ENCODE assay signal across 9 mouse cellular contexts in the genomic region with DNA sequence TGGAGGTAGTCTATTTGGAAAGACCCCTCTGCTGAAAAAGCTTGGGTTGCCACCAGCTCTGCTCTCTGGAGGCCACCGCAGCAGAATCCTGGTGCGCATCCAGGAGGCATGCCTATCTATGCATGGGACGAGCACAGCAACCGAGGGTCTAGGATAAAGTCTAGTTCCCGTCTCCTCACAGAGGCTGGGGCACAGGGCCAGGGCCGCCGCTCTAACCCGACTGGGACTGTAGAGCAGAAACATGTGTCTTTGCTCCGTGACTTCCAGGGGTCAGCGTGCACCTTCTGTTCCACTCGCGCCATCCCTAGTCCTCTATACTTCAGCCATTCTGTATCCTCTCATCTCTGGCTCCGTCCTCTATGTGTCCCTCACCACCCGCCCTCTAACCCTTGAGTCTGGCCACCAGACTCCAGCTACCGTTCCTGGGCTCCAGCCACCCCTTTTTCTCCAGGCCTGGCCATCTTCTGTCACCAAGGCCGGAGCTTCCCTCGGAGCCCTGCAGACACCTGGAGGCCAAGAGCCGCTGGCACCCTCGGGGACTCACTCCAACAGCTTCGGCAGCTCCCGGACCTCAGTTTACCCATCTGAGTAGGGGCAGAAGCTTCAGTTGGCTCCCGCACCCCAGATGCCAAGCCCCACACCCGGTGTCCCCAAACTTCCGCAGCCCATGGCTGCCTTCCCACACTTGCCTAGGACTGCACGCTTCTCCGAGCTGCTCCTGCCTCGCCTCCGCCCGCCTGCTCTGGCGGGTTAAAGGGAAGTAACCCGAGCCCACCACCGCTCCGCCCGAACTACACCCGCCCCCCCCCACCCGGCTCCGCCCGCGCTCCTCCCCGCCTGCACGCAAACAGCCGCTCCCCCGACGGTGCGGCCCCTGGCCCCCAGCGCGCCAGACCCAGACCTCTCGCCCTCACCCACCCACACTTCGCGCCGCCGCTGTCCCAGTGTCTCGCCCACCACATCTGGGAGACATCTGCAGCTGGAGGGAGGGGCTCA. TPM values are rescaled to one million over a fixed set of nuclear protein-coding genes. Genes with fewer than 3 reads are reported as not detected.
DNase-seq lines count a peak whose midpoint lies in the region; ATAC-seq lines count a peak whose summit lies in the region.
"Had no signal": no experiment of that assay in that cellular context is flagged by ENCODE, and none has a peak within 500 bp of the region (broad histone marks: within the 10 kb centered on the region; RNA-seq: fewer than 3 reads in every experiment).

No protein-coding gene starts in this region.

- DNase-seq in kidney, adult 18-20 months = no peak
- peak; percentile 84 for DNase-seq in embryonic facial prominence, embryonic 11.5 days (ENCODE audit: low spot score)
- DNase-seq in cerebellum, adult 18-20 months = no peak
- no peak for DNase-seq in urinary bladder, adult 2 months (ENCODE audit: low spot score)

- peak; percentile 92 for ATAC-seq in kidney, embryonic 16.5 days (ENCODE audit: low FRiP score, low TSS enrichment)
- ATAC-seq in embryonic facial prominence, embryonic 11.5 days (replicated peaks; ENCODE audit: insufficient number of reproducible peaks, low FRiP score, low TSS enrichment, low read depth) = peak; percentile 86
- ATAC-seq in heart, embryonic 15.5 days (replicated peaks; ENCODE audit: insufficient number of reproducible peaks, insufficient read depth, low FRiP score, low read depth) = peak; percentile 69
- ATAC-seq in limb, embryonic 15.5 days (ENCODE audit: insufficient number of reproducible peaks, low FRiP score, low TSS enrichment, low read depth) = peak; percentile 80
- no peak for ATAC-seq in midbrain, embryonic 16.5 days
- ATAC-seq: Patski had no signal

- H3K4me1 ChIP-seq in kidney, embryonic 16.5 days (ENCODE audit: insufficient read depth, low read length) = peaks cover 20% of the 10 kb centered on the region
- H3K4me1 ChIP-seq in embryonic facial prominence, embryonic 11.5 days (ENCODE audit: control insufficient read depth, insufficient read depth, low read length) = no peaks in the 10 kb centered on the region; the same call in 1 of the 2 replicates
- H3K4me1 ChIP-seq in heart, embryonic 15.5 days (replicated peaks) = peaks cover 22% of the 10 kb centered on the region
- H3K4me1 ChIP-seq in limb, embryonic 15.5 days = peaks cover 28% of the 10 kb centered on the region
- H3K4me1 ChIP-seq in midbrain, embryonic 16.5 days (ENCODE audit: control insufficient read depth, insufficient read depth, low read length) = no peaks in the 10 kb centered on the region

- no peaks in the 10 kb centered on the region for H3K36me3 ChIP-seq in kidney, embryonic 16.5 days (ENCODE audit: insufficient read depth, low read length)
- H3K36me3 ChIP-seq in embryonic facial prominence, embryonic 11.5 days (replicated peaks; ENCODE audit: control insufficient read depth, insufficient read depth, low read depth, low read length) = no peaks in the 10 kb centered on the region; the same call in 1 of the 2 replicates
- no peaks in the 10 kb centered on the region for H3K36me3 ChIP-seq in heart, embryonic 15.5 days
- no peaks in the 10 kb centered on the region for H3K36me3 ChIP-seq in limb, embryonic 15.5 days
- no peaks in the 10 kb centered on the region for H3K36me3 ChIP-seq in midbrain, embryonic 16.5 days (ENCODE audit: control insufficient read depth, insufficient read depth, low read length)

- H3K9me3 ChIP-seq in kidney, embryonic 16.5 days (ENCODE audit: low read length) = no peaks in the 10 kb centered on the region
- no peaks in the 10 kb centered on the region for H3K9me3 ChIP-seq in embryonic facial prominence, embryonic 11.5 days (replicated peaks; ENCODE audit: control insufficient read depth, low read length)
- no peaks in the 10 kb centered on the region for H3K9me3 ChIP-seq in heart, embryonic 15.5 days (replicated peaks)
- H3K9me3 ChIP-seq in limb, embryonic 15.5 days = no peaks in the 10 kb centered on the region
- no peaks in the 10 kb centered on the region for H3K9me3 ChIP-seq in midbrain, embryonic 16.5 days (replicated peaks; ENCODE audit: control insufficient read depth, low read length, poor library complexity, severe bottlenecking)

- H3K4me3 ChIP-seq in kidney, embryonic 16.5 days (ENCODE audit: low read length) = peak overlapping the region; percentile 58
- peak overlapping the region; percentile 39 for H3K4me3 ChIP-seq in embryonic facial prominence, embryonic 11.5 days (ENCODE audit: low read depth, low read length)
- H3K4me3 ChIP-seq in heart, embryonic 15.5 days = peak overlapping the region; percentile 53
- peak overlapping the region; percentile 51 for H3K4me3 ChIP-seq in limb, embryonic 15.5 days
- peak overlapping the region; percentile 26 for H3K4me3 ChIP-seq in midbrain, embryonic 16.5 days (ENCODE audit: low read depth, low read length)

- H3K4me2 ChIP-seq in kidney, embryonic 16.5 days (replicated peaks; ENCODE audit: low read depth, low read length) = peak overlapping the region; percentile 78
- peak overlapping the region; percentile 82 for H3K4me2 ChIP-seq in embryonic facial prominence, embryonic 11.5 days (ENCODE audit: low read depth, low read length)
- H3K4me2 ChIP-seq in heart, embryonic 15.5 days = peak overlapping the region; percentile 88
- H3K4me2 ChIP-seq in limb, embryonic 15.5 days = peak overlapping the region; percentile 83
- H3K4me2 ChIP-seq in midbrain, embryonic 16.5 days (ENCODE audit: low read length) = peak overlapping the region; percentile 45

- 7% methylated on average over 49 of the region's 53 CpGs for WGBS in kidney, embryonic 16.5 days
- WGBS in embryonic facial prominence, embryonic 11.5 days = 7% methylated on average over 43 of the region's 53 CpGs
- WGBS in heart, embryonic 15.5 days = 7% methylated on average over 53 of the region's 53 CpGs
- 7% methylated on average over 50 of the region's 53 CpGs for WGBS in limb, embryonic 15.5 days
- WGBS in midbrain, embryonic 16.5 days = 10% methylated on average over 51 of the region's 53 CpGs

- peak overlapping the region; percentile 76 for H3K9ac ChIP-seq in kidney, embryonic 16.5 days (replicated peaks; ENCODE audit: low read length)
- H3K9ac ChIP-seq in embryonic facial prominence, embryonic 11.5 days (replicated peaks; ENCODE audit: low read length) = peak overlapping the region; percentile 50
- H3K9ac ChIP-seq in heart, embryonic 15.5 days = peak overlapping the region; percentile 61
- peak overlapping the region; percentile 43 for H3K9ac ChIP-seq in limb, embryonic 15.5 days
- H3K9ac ChIP-seq in midbrain, embryonic 16.5 days (ENCODE audit: low read depth, low read length) = no peak overlapping the region

- no peaks in the 10 kb centered on the region for H3K27me3 ChIP-seq in kidney, embryonic 16.5 days (ENCODE audit: insufficient read depth, low read length)
- no peaks in the 10 kb centered on the region for H3K27me3 ChIP-seq in embryonic facial prominence, embryonic 11.5 days (ENCODE audit: control insufficient read depth, insufficient read depth, low read length)
- H3K27me3 ChIP-seq in heart, embryonic 15.5 days = peaks cover 4% of the 10 kb centered on the region
- H3K27me3 ChIP-seq in limb, embryonic 15.5 days = no peaks in the 10 kb centered on the region
- peaks cover 7% of the 10 kb centered on the region; the same call in 1 of the 2 replicates for H3K27me3 ChIP-seq in midbrain, embryonic 16.5 days (ENCODE audit: control insufficient read depth, insufficient read depth, low read depth, low read length)
- H3K27me3 ChIP-seq: Patski had no signal

- H3K27ac ChIP-seq in kidney, embryonic 16.5 days (ENCODE audit: low read length) = peak overlapping the region; percentile 76
- no peak overlapping the region for H3K27ac ChIP-seq in embryonic facial prominence, embryonic 11.5 days (replicated peaks; ENCODE audit: low read depth, low read length)
- no peak overlapping the region for H3K27ac ChIP-seq in heart, embryonic 15.5 days
- H3K27ac ChIP-seq in limb, embryonic 15.5 days = peak overlapping the region; percentile 54
- H3K27ac ChIP-seq in midbrain, embryonic 16.5 days (ENCODE audit: low read length) = no peak overlapping the region

RNA-seq across cellular contexts. Expression of gene Anpep, which starts 13.1 kb away (rescaled TPM):
- 163 and 164 TPM in 2 replicates for polyA plus RNA-seq in kidney, embryonic 16.5 days (2015; fragmentation: Nextera tagmentation; extraction: Ambion mirVana)
- 7.5 and 7.9 TPM in 2 replicates for polyA plus RNA-seq in embryonic facial prominence, embryonic 11.5 days (2014; fragmentation: Nextera tagmentation; extraction: Ambion mirVana)
- 8.6 and 11.8 TPM in 2 replicates for polyA plus RNA-seq in heart, embryonic 15.5 days (2015; fragmentation: Nextera tagmentation; extraction: Ambion mirVana)
- 21.6 and 25.9 TPM in 2 replicates for polyA plus RNA-seq in limb, embryonic 15.5 days (2015; fragmentation: Nextera tagmentation; extraction: Ambion mirVana)
- 3.2 and 3.4 TPM in 2 replicates for polyA plus RNA-seq in midbrain, embryonic 16.5 days (2015; fragmentation: Nextera tagmentation; extraction: Ambion mirVana)
- 32.3 and 34.2 TPM in 2 replicates for polyA plus RNA-seq in urinary bladder, adult 2 months (2012; rRNA removed)

RNA-seq across cellular contexts. Expression of gene Mesp2, which starts 37.2 kb away (rescaled TPM):
- polyA plus RNA-seq in kidney, embryonic 16.5 days (2015; fragmentation: Nextera tagmentation; extraction: Ambion mirVana) = 0.78 and 0.82 TPM in 2 replicates
- 0.53 TPM in 1 of 2 replicates, not detected in the other for polyA plus RNA-seq in embryonic facial prominence, embryonic 11.5 days (2014; fragmentation: Nextera tagmentation; extraction: Ambion mirVana)
- 0.20 and 0.23 TPM in 2 replicates for polyA plus RNA-seq in heart, embryonic 15.5 days (2015; fragmentation: Nextera tagmentation; extraction: Ambion mirVana)
- 0.83 and 0.90 TPM in 2 replicates for polyA plus RNA-seq in limb, embryonic 15.5 days (2015; fragmentation: Nextera tagmentation; extraction: Ambion mirVana)
- polyA plus RNA-seq in midbrain, embryonic 16.5 days (2015; fragmentation: Nextera tagmentation; extraction: Ambion mirVana) = 0.97 and 1.4 TPM in 2 replicates
- 0.03 and 0.10 TPM in 2 replicates for polyA plus RNA-seq in urinary bladder, adult 2 months (2012; rRNA removed)

RNA-seq across cellular contexts. Expression of gene Mesp1, which starts 54.2 kb away (rescaled TPM):
- polyA plus RNA-seq in kidney, embryonic 16.5 days (2015; fragmentation: Nextera tagmentation; extraction: Ambion mirVana) = not detected in 2 replicates
- 0.17 TPM in 1 of 2 replicates, not detected in the other for polyA plus RNA-seq in embryonic facial prominence, embryonic 11.5 days (2014; fragmentation: Nextera tagmentation; extraction: Ambion mirVana)
- 0.14 TPM in 1 of 2 replicates, not detected in the other for polyA plus RNA-seq in heart, embryonic 15.5 days (2015; fragmentation: Nextera tagmentation; extraction: Ambion mirVana)
- polyA plus RNA-seq in limb, embryonic 15.5 days (2015; fragmentation: Nextera tagmentation; extraction: Ambion mirVana) = 0.15 TPM in 1 of 2 replicates, not detected in the other
- 0.16 and 0.29 TPM in 2 replicates for polyA plus RNA-seq in midbrain, embryonic 16.5 days (2015; fragmentation: Nextera tagmentation; extraction: Ambion mirVana)
- polyA plus RNA-seq in urinary bladder, adult 2 months (2012; rRNA removed) = 0.08 TPM in 1 of 2 replicates, not detected in the other
- polyA plus RNA-seq: Patski had no signal

Comparison
In these comparisons a context has a peak if more than half of its experiments do, and no peak if none do; other contexts are left out.
1. H3K27ac ChIP-seq: peak in kidney, embryonic 16.5 days (single experiment) and limb, embryonic 15.5 days (single experiment); none in embryonic facial prominence, embryonic 11.5 days (single experiment), heart, embryonic 15.5 days (single experiment) and midbrain, embryonic 16.5 days (single experiment).
2. Peak in every context shown above with its lines, with median percentiles within 50 percentile points of each other: H3K4me2 ChIP-seq and H3K4me3 ChIP-seq.